Mouse (Mus musculus): ENCODE measurements around the gene App.
A peak's percentile ranks its signal among the peaks of the same experiment; 100 is the strongest.

App gene

GRCm38 (mm10) chr16:85152457-85152856 lies 21.1 kb downstream of the App start:
- ATAC-seq (ENCODE audit: insufficient number of reproducible peaks, low FRiP score, low TSS enrichment), result no peak

GRCm38 (mm10) chr16:85151681-85152080 lies 21.9 kb downstream of the App start:
- ATAC-seq (ENCODE audit: insufficient number of reproducible peaks, low FRiP score, low TSS enrichment), result peak; percentile 46

- ATAC-seq (ENCODE audit: insufficient number of reproducible peaks, low FRiP score, low TSS enrichment), result 0 out of 2 replicates have a peak, but pooled peaks have one; percentile 38
These were observed 22.7 kb downstream of the App start for GRCm38 (mm10) chr16:85150902-85151301.

- ATAC-seq (ENCODE audit: insufficient number of reproducible peaks, low FRiP score, low TSS enrichment), result no peak
These were observed 24.1 kb downstream of the App start for GRCm38 (mm10) chr16:85149509-85149871.

- ATAC-seq (ENCODE audit: insufficient number of reproducible peaks, low FRiP score, low TSS enrichment), result no peak
These were observed 24.7 kb downstream of the App start for GRCm38 (mm10) chr16:85148615-85149508.

- no peak for ATAC-seq (ENCODE audit: insufficient number of reproducible peaks, low FRiP score, low TSS enrichment)
These were observed 26.1 kb downstream of the App start for GRCm38 (mm10) chr16:85147440-85147839.

- no peak for ATAC-seq (ENCODE audit: insufficient number of reproducible peaks, low FRiP score, low TSS enrichment)
These were observed 27.8 kb downstream of the App start for GRCm38 (mm10) chr16:85145771-85146178.

- no peak for ATAC-seq (ENCODE audit: insufficient number of reproducible peaks, low FRiP score, low TSS enrichment)
These were observed 28.2 kb downstream of the App start for GRCm38 (mm10) chr16:85145369-85145768.

- ATAC-seq (ENCODE audit: insufficient number of reproducible peaks, low FRiP score, low TSS enrichment), result no peak
These were observed 29.2 kb downstream of the App start for GRCm38 (mm10) chr16:85144401-85144800.

GRCm38 (mm10) chr16:85143863-85144262 lies 29.7 kb downstream of the App start:
- ATAC-seq (ENCODE audit: insufficient number of reproducible peaks, low FRiP score, low TSS enrichment), result no peak

GRCm38 (mm10) chr16:85143188-85143587 lies 30.4 kb downstream of the App start:
- ATAC-seq (ENCODE audit: insufficient number of reproducible peaks, low FRiP score, low TSS enrichment), result no peak

GRCm38 (mm10) chr16:85141404-85141803 lies 32.2 kb downstream of the App start:
- no peak for ATAC-seq (ENCODE audit: insufficient number of reproducible peaks, low FRiP score, low TSS enrichment)

- ATAC-seq (ENCODE audit: insufficient number of reproducible peaks, low FRiP score, low TSS enrichment), result peak; percentile 66
These were observed 34.4 kb downstream of the App start for GRCm38 (mm10) chr16:85139178-85139604.

- ATAC-seq (ENCODE audit: insufficient number of reproducible peaks, low FRiP score, low TSS enrichment), result peak; percentile 43; the same call in 1 of the 2 replicates
These were observed 36.2 kb downstream of the App start for GRCm38 (mm10) chr16:85137348-85137747.

GRCm38 (mm10) chr16:85136046-85136445 lies 37.5 kb downstream of the App start:
- no peak for ATAC-seq (ENCODE audit: insufficient number of reproducible peaks, low FRiP score, low TSS enrichment)

GRCm38 (mm10) chr16:85133468-85133881 lies 40.1 kb downstream of the App start:
- ATAC-seq (ENCODE audit: insufficient number of reproducible peaks, low FRiP score, low TSS enrichment), result no peak

GRCm38 (mm10) chr16:85133057-85133456 lies 40.5 kb downstream of the App start:
- no peak for ATAC-seq (ENCODE audit: insufficient number of reproducible peaks, low FRiP score, low TSS enrichment)

- no peak for ATAC-seq (ENCODE audit: insufficient number of reproducible peaks, low FRiP score, low TSS enrichment)
These were observed 41.4 kb downstream of the App start for GRCm38 (mm10) chr16:85132182-85132581.

GRCm38 (mm10) chr16:85130861-85131556 lies 42.6 kb downstream of the App start:
- ATAC-seq (ENCODE audit: insufficient number of reproducible peaks, low FRiP score, low TSS enrichment), result no peak

GRCm38 (mm10) chr16:85128693-85129657 lies 44.6 kb downstream of the App start:
- ATAC-seq (ENCODE audit: insufficient number of reproducible peaks, low FRiP score, low TSS enrichment), result no peak
